Mouse (Mus musculus) lung, postnatal 0 days (tissue): ENCODE data around the gene Bud31. TPM values are rescaled to one million over a fixed set of nuclear protein-coding genes. Genes with fewer than 3 reads are reported as not detected.
A peak's percentile ranks its signal among the peaks of the same experiment; 100 is the strongest.

ENCODE experiments used
- ATAC-seq: fragments of 200-750 bp; cut with Nextera tagmentation; 2 replicates; pipeline ENCODE4 v1.8.0; 2017; ENCODE audit warnings: moderate library complexity
- DNase-seq: peaks from one replicate; pipeline ENCODE4 v3.0.0-alpha.2; 2016; ENCODE audit warnings: low spot score
- H3K27ac ChIP-seq: fragments of 300-500 bp; sonication (generic); 2 replicates; pipeline ENCODE4 v1.5.1; 2014; ENCODE audit warnings: antibody characterized with exemption, mild to moderate bottlenecking, low read length, mixed read lengths
- H3K27me3 ChIP-seq: fragments of 300-500 bp; sonication (generic); replicated peaks from 2 replicates; pipeline ENCODE4 v1.6.1; 2014; ENCODE audit warnings: low read length, mixed read lengths; ENCODE audit not compliant: insufficient read depth
- H3K36me3 ChIP-seq: fragments of 300-500 bp; sonication (generic); 2 replicates; pipeline ENCODE4 v1.6.1; 2014; ENCODE audit warnings: low read length, mixed read lengths; ENCODE audit not compliant: insufficient read depth
- H3K4me1 ChIP-seq: fragments of 300-500 bp; sonication (generic); 2 replicates; pipeline ENCODE4 v1.6.1; 2014; ENCODE audit warnings: antibody characterized with exemption, low read depth, low read length, mixed read lengths; ENCODE audit not compliant: insufficient read depth
- H3K4me2 ChIP-seq: fragments of 300-500 bp; sonication (generic); replicated peaks from 2 replicates; pipeline ENCODE4 v1.6.1; 2014; ENCODE audit warnings: low read depth, mild to moderate bottlenecking, low read length, moderate library complexity, mixed read lengths
- H3K4me3 ChIP-seq: fragments of 300-500 bp; sonication (generic); 2 replicates; pipeline ENCODE4 v1.5.1; 2014; ENCODE audit warnings: low read depth, low read length
- H3K9ac ChIP-seq: fragments of 300-500 bp; sonication (generic); replicated peaks from 2 replicates; pipeline ENCODE4 v1.6.1; 2014; ENCODE audit warnings: low read depth, mild to moderate bottlenecking
- H3K9me3 ChIP-seq: fragments of 300-500 bp; sonication (generic); 2 replicates; pipeline ENCODE4 v1.6.1; 2016; ENCODE audit warnings: low read length, mixed read lengths
- CTCF ChIP-seq: IDR thresholded peaks from 2 replicates; pipeline ENCODE4 v1.5.1; 2016; ENCODE audit warnings: antibody characterized with exemption, mild to moderate bottlenecking
- EP300 ChIP-seq: IDR thresholded peaks from 2 replicates; pipeline ENCODE4 v1.6.1; 2016; ENCODE audit warnings: antibody characterized with exemption, mild to moderate bottlenecking, control low read depth
- WGBS: fragments of 180-500 bp; shearing (Covaris S2); extraction: QIAGEN DNeasy Blood & Tissue Kit; methylation state at CpG from one replicate; pipeline ENCODE4 v1.1.7; 2014; 5-methylcytosine and 5-hydroxymethylcytosine counted together
- polyA plus RNA-seq: library from polyadenylated mRNA; unstranded; fragments of >200 nt; fragmentation: Nextera tagmentation; extraction: Ambion mirVana; gene quantifications from 2 replicates; pipeline ENCODE4 v1.2.1, GENCODE M21; 2015

Bud31 gene
- polyA plus RNA-seq, 1 experiment from 2014 or later = 152 TPM

DNA sequence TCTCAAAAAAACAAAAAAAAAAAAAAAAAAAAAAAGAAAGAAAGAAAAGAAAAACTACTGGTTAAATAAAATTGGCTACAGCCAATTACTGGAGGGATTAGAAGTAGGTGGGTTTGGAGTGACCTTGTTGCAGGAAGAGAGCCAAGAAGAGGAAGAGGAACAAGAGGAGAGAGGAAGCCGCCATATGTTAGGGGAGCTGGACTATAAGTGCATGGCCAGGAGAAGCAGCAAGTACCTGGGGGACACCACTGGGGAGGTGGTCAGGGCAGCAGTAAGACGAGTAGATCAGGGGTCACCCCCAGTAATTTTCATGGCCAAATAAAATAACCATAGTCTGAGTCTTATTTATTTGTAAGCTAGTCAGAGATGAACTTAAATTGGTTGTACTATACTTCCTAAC lies 45.1 kb downstream of the Bud31 start:
- Histone ChIP-seq H3K27ac (no peak overlapping the region), H3K27me3 (no peaks in the 10 kb centered on the region), H3K4me2 (no peak overlapping the region), H3K9ac (no peak overlapping the region), H3K4me1 (peaks cover 5% of the 10 kb centered on the region), H3K4me3 (no peak overlapping the region), H3K9me3 (no peaks in the 10 kb centered on the region), H3K36me3 (peaks cover 46% of the 10 kb centered on the region; the same call in 1 of the 2 replicates)
- TF ChIP-seq CTCF (no peak), EP300 (no peak)
- 82% methylated on average over 2 of the region's 2 CpGs for WGBS
- DNase-seq = no peak
- ATAC-seq = no peak

GRCm38 (mm10) chr5:145189416-145189815 lies 49.3 kb downstream of the Bud31 start:
- H3K27me3 ChIP-seq = no peaks in the 10 kb centered on the region
- H3K27ac ChIP-seq = no peak overlapping the region
- no peak overlapping the region for H3K9ac ChIP-seq
- ATAC-seq (no peak), DNase-seq (no peak)
- 88% methylated on average over 6 of the region's 6 CpGs for WGBS
- H3K4me3 ChIP-seq = no peak overlapping the region
- H3K4me2 ChIP-seq = no peak overlapping the region
- H3K36me3 ChIP-seq = peaks cover 20% of the 10 kb centered on the region; the same call in 1 of the 2 replicates
- H3K9me3 ChIP-seq = no peaks in the 10 kb centered on the region
- H3K4me1 ChIP-seq = peaks cover 14% of the 10 kb centered on the region
- TF ChIP-seq EP300 (no peak), CTCF (no peak)

GRCm38 (mm10) chr5:145190373-145190772 lies 50.2 kb downstream of the Bud31 start:
- H3K9me3 ChIP-seq = no peaks in the 10 kb centered on the region
- no peaks in the 10 kb centered on the region for H3K27me3 ChIP-seq
- H3K4me1 ChIP-seq = peaks cover 14% of the 10 kb centered on the region
- H3K9ac ChIP-seq = peak overlapping the region; percentile 87
- ATAC-seq (no peak), DNase-seq (no peak)
- H3K27ac ChIP-seq = no peak overlapping the region
- H3K36me3 ChIP-seq = peaks cover 27% of the 10 kb centered on the region; the same call in 1 of the 2 replicates
- TF ChIP-seq EP300 (no peak), CTCF (no peak)
- peak overlapping the region; percentile 66 for H3K4me3 ChIP-seq
- 32% methylated on average over 5 of the region's 5 CpGs for WGBS
- H3K4me2 ChIP-seq = peak overlapping the region; percentile 72

GRCm38 (mm10) chr5:145190875-145191798 lies 51.0 kb downstream of the Bud31 start:
- H3K27me3 ChIP-seq = no peaks in the 10 kb centered on the region
- peaks cover 14% of the 10 kb centered on the region for H3K4me1 ChIP-seq
- peak overlapping the region; percentile 66 for H3K4me3 ChIP-seq
- DNase-seq = peak; percentile 96
- peak overlapping the region; percentile 87 for H3K9ac ChIP-seq
- H3K27ac ChIP-seq = peak overlapping the region; percentile 85
- H3K9me3 ChIP-seq = no peaks in the 10 kb centered on the region
- ATAC-seq = peak; percentile 95
- peaks cover 32% of the 10 kb centered on the region; the same call in 1 of the 2 replicates for H3K36me3 ChIP-seq
- peak overlapping the region; percentile 72 for H3K4me2 ChIP-seq
- TF ChIP-seq EP300 (0 out of 2 replicates have a peak, but pooled peaks have one; percentile 25), CTCF (no peak)
- WGBS = 1% methylated on average over 41 of the region's 41 CpGs

DNA sequence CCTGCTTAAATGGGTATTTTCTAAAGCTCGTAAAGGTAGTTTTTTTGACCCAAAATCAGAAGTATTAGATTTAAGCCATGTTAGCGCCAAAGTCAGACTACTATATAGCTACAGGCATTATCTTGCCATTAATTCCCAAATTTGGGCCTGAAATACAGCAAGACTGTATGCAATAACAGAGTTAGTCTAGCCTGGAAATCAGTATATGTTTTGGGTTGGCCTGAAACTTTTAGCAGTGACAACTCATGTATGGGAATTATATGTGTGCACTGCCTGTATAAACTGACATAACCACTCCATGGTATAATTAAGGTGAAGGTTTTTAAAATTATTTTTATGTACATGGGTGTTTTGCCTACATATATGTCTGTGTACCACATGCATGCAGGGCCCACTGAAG lies 51.8 kb downstream of the Bud31 start, which contains the start of gene Atp5j2:
Atp5j2 (minus strand) TSS at position 101 of the 400 bp plus-strand sequence.
- DNase-seq = no peak
- WGBS = 76% methylated on average over 2 of the region's 2 CpGs
- peak within 1 kb of the TSS; percentile 72 for H3K4me2 ChIP-seq
- peaks cover 31% of the 10 kb centered on the region; the same call in 1 of the 2 replicates for H3K36me3 ChIP-seq
- no peak for ATAC-seq
- H3K4me3 ChIP-seq = peak within 1 kb of the TSS; percentile 66
- H3K27ac ChIP-seq = peak within 1 kb of the TSS; percentile 85
- H3K4me1 ChIP-seq = peaks cover 14% of the 10 kb centered on the region
- TF ChIP-seq EP300 (no peak), CTCF (no peak)
- peak within 1 kb of the TSS; percentile 87 for H3K9ac ChIP-seq
- H3K27me3 ChIP-seq = no peaks in the 10 kb centered on the region
- H3K9me3 ChIP-seq = no peaks in the 10 kb centered on the region

Other genes starting within 250 kb of the Bud31 start
- gene Smurf1, start 174.5 kb upstream of the Bud31 start, polyA plus RNA-seq = 12.5 and 13.2 TPM in 2 replicates
- not detected in 2 replicates for gene Gm4871, start 107.6 kb upstream of the Bud31 start, polyA plus RNA-seq
- gene 1700018F24Rik, start 97.4 kb upstream of the Bud31 start, polyA plus RNA-seq = 0.56 and 0.73 TPM in 2 replicates
- gene Arpc1a, start 56.5 kb upstream of the Bud31 start, polyA plus RNA-seq = 127 and 129 TPM in 2 replicates
- gene Kpna7, start 56.3 kb upstream of the Bud31 start, polyA plus RNA-seq = not detected in 2 replicates
- 451 and 467 TPM in 2 replicates for gene Arpc1b, start 26.1 kb upstream of the Bud31 start, polyA plus RNA-seq
- 47.9 and 51.1 TPM in 2 replicates for gene Pdap1, start 124 bp upstream of the Bud31 start, polyA plus RNA-seq
- 12.0 and 13.0 TPM in 2 replicates for gene Ptcd1, start 26.7 kb downstream of the Bud31 start, polyA plus RNA-seq
- 22.9 and 25.9 TPM in 2 replicates for gene Cpsf4, start 26.9 kb downstream of the Bud31 start, polyA plus RNA-seq
- gene Atp5j2, start 51.7 kb downstream of the Bud31 start, polyA plus RNA-seq = 374 and 396 TPM in 2 replicates
- 13.0 and 13.9 TPM in 2 replicates for gene Zkscan14, start 61.5 kb downstream of the Bud31 start, polyA plus RNA-seq
- gene Zkscan5, start 64.2 kb downstream of the Bud31 start, polyA plus RNA-seq = 7.5 and 8.1 TPM in 2 replicates
- gene Zfp655, start 91.4 kb downstream of the Bud31 start, polyA plus RNA-seq = 27.6 and 32.1 TPM in 2 replicates
- gene Zscan25, start 140.1 kb downstream of the Bud31 start, polyA plus RNA-seq = 0.51 and 0.54 TPM in 2 replicates
- gene Cyp3a57, start 204.9 kb downstream of the Bud31 start, polyA plus RNA-seq = not detected in 2 replicates